Mouse (Mus musculus) lung, postnatal 10 days (tissue): Measurements from ENCODE around the gene Esyt1.
"Not testable (repeated sequence)": the region's sequence is repeated elsewhere in the genome, so short reads cannot be mapped to it uniquely, and the experiment has no call there.

ENCODE experiments used
- DNase-seq: peaks from one replicate; pipeline ENCODE4 v3.0.0; 2021

Gene Esyt1

DNA sequence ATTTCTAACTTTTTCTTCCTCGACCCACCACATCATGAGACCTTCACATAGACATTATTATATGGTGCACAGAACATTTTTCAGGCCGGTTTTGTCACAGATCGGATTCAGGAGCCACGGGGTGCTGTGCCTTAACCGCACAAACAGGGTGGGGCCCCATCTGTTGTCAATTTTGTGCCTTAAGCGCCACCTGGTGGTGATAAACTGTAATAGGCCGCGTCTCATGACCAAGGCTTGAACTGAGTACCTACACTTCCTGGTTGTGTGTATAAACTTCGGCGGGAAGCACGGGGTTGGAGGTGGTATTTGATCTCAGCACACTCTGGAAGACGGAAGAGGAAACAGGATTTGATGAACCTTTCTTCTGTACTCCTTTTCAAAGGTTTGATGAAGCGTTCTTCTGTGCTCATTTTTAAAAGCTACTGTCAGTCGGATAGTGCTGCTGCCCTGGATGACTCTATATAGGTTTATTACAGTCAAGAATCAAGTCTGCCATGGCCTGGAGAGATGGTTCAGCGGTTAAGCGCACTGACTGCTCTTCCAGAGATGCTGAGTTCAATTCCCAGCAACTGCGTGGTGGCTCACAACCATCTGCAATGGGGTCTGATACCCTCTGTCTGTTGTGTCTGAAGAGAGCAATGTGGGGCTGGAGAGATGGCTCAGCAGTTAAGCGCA lies 10.7 kb upstream of the Esyt1 start:
- peak; percentile 95 for DNase-seq

DNA sequence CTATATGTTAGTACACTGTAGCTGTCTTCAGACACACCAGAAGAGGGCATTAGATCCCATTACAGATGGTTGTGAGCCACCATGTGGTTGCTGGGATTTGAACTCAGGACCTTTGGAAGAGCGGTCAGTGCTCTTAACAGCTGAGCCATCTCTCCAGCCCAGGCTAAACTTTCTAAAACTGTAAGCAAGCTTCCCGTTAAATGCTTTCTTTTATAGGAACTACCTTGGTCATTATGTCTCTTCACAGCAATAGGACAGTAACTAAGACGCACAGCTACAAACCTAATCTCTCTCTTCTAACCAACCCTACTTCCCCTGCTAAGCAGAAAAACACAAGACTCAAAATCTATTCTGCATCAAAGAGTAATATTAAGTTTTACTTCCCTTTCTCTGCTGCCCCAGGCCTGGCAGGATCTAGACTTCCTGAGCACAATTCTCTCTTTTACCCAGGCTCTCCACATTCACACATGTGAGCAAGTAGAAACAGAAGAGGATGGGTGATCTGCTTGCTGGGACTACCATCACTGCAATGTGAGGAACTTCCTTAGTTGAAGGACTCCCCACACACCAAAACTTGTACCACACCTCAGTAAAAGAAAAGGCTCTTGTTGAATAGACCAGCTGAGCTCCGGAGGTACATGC lies 10.1 kb upstream of the Esyt1 start:
- DNase-seq = peak; percentile 14

DNA sequence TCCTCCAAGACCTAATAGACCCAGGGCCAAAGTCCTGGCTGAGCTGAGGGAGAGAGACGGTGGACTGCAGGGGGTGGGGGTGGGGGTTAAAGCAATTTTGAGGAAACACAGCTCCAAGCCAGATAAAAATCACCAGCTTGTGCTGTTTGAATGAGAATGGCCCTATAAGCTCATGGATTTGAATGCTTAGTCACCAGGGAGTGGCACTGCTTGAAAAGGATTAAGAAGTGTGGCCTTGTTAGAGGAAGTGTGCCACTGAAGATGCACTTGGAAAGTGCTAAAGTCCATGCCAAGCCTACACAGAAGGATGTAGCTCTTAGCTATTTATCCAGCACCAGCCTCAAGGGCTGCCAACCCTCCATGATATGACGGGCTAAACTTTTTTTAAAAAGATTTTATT lies 9.5 kb upstream of the Esyt1 start:
- no peak for DNase-seq

DNA sequence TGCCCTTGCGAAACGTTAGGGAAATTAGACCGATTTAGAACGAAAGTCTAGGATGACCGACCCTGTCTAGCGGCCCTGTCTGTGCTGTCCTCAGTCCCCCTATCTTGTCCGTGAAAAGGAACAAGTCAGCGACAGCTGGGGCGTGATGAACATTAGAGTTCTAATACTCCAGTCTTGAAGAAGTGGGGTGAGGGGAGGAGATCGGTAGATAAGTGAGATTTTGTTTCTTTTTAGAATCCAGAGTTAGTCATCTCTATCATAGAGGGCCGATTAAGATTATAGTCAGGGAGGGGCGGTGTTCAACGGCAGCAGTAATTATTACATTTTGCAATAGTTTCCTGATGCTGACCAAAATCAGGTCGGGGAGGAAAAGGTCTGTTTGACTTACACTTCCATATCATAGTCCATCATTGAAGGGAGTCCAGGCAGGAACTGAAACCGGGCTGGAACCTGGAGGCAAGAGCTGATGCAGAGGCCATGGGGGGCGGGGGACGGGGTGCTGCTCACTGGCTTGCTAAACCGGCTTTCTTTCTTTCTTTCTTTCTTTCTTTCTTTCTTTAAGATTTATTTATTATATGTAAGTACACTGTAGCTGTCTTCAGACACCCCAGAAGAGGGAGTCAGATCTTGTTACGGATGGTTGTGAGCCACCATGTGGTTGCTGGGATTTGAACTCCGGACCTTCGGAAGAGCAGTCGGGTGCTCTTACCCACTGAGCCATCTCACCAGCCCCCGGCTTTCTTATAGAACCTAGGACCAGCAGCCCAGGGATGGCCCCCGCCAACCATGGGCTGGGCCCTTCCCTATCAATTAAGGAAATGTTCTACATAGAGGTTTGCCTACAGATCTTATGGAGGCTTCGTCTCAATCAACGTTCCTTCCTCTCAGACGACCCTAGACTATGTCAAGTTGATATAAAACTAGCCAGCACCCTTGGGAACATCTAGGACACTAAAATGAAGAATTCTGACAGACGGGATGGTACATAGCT lies 990 bp upstream of the Esyt1 start:
- no peak for DNase-seq

DNA sequence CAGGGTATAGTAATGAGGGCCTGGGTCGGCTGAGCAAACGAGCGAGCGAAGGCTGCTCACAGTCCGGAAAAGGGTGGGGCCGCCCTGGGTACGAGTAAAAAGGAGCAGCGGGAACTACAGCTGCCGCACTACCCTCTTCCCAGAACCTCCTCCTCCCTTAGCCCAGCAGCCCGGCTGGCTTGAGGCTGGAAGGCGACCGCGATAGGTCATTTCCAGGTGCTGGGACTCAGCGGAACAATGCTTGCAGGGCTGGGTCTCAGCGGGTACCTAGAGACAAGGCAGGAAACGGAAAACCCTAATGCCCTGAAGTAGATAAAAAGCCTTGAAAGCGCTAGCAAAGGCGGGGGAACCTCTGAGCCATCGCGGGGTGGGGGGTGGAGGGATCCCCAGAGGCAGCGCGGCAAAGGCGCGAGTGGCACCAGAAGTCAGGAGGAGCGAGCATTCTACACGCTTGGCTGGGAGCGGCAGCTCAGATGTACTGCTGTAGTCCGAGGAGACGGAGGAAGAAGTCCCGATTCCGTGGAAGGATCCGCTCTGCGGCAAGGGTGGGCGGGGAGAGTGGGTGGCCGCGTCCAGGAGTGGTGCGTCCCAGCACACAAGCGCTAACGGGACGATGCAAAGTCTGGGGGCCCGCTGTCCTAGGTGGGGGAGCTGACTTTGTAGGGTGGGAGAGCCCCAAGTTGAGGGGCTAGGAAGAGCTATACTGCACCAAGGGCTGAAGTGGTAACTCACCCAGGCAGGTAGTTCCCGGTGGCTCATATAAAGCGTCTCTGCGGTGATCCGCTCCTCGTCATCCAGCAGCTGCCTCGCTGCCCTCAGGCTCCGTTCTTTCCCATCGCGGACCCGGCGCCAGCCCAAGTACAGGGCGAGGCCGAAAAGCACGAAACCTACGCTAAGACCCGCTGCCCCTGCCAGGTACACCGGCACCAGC lies 674 bp downstream of the Esyt1 start:
- peak; percentile 80 for DNase-seq

DNA sequence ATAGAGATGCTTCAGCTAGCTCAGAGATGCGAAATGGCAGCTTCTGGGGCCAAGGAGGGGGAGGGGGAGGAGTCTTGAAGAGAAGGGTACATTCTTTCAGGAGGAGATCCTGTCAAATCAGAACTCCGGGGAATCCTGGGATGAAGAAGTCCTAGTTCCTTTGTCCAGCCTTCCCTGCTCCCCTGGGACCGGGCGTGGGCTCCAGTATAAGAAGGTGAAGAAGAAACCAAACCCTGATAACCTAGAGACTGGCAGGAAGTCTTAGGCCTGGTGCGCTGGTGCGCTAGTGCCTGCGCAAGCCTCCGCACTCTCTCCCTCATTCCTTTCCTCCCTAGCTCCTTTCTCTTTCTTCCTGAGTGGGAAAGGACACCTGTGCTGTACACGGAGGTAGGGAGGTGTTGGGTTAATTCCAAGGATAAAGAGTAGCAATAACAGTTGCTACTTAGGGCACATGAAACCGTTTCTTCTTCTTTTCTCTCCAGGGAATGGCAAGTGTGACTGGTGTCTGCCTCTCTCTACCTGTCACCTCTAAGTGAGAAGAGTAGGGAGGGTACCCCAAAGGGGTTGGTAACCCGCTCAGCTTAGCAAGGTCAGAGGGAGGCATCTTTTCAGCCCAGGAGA lies 1.4 kb downstream of the Esyt1 start:
- DNase-seq = peak; percentile 39

DNA sequence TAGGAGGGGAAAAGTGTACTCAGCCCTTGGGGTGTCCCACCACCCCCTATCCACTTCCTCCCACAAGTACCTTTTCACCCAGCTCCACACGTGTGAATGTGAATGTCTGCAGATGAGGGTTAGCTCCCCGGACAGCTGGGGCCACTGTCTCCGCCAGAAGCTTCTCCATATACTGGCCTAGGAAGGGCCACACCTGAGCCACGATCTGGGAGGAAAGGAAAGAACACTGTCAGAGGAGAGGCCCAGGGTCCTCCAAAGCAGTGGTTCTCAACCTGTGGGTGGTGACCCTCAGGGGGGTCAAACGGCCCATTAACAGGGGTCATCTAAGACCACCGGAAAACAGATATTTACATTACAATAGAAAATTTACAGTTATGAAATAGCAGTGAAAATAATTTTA lies 3.3 kb downstream of the Esyt1 start:
- DNase-seq = no peak

DNA sequence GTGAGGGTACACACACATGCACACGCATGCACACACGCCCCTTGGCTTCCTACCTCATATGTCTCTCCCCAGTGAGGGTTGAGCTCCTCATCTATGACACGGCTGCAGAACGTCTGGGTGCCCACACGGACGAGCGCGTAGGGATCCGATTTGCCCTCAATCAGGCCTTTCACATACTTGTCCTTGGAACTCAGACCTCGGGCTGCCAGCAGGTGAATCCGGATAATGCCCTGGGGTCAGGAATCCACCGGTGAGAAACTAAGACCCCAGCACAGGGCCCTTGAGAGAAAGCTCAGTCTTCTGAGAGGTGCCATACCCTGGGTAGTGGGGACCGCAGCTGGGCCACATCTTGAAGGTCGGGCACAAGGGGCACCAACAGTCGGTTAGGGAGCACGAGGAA lies 5.1 kb downstream of the Esyt1 start:
- no peak for DNase-seq

DNA sequence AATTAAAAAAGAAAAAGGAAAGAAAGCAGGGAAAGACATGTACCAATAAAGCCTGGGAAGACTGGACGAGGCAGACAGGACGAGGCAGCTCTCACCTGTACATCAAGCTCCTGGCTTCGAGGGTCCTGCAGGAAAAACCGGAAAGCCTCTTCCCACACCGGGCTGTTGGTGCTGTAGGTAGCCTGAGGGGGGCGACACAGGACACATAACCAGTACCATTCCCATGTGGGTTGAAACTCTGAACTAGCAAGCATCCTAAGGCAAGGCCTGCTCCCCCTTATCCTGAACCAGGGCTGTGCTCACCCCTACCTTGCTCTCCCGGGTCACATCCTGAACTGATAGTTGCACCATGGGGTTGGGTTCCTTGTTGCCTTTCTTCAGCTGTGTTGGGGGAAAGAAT lies 6.8 kb downstream of the Esyt1 start:
- peak; percentile 76 for DNase-seq

DNA sequence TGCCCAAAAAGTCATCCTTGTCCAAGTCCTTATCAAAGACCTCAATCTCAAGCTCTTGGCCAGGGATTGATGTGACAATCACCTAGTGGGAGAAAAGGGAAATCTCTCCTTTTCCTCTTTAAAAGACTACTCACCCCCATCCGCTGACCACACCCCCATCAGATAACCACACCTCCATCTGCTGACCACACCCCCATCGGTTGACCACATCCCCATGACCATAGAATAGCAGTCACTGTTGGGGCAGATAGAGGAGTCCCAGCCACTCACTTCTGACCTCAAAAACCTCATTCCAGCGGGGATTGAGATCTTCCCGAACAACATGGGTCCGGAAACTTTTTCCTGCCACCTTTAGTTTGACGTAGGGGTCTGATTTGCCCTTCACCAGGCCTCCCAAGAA lies 9.0 kb downstream of the Esyt1 start:
- DNase-seq = peak; percentile 54

DNA sequence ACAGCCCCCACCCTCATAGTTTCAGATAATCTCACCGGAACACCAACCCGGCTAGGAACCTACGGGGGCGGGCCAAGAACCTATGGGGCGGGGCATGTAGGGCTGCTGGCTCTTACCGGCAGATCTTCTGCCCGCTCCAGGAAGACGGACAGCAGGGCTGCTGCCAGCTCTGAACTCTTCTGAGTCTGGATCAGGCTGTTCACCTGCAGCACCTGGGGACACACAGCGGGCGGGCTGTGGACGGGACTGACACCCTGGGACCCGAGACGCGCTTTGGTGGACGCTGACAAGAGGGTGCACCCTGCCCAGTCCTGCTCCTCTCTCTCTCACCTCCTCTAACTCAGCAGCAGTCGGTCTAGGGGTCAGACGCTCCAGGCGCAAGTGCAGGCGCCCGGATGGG lies 9.6 kb downstream of the Esyt1 start:
- DNase-seq = no peak

DNA sequence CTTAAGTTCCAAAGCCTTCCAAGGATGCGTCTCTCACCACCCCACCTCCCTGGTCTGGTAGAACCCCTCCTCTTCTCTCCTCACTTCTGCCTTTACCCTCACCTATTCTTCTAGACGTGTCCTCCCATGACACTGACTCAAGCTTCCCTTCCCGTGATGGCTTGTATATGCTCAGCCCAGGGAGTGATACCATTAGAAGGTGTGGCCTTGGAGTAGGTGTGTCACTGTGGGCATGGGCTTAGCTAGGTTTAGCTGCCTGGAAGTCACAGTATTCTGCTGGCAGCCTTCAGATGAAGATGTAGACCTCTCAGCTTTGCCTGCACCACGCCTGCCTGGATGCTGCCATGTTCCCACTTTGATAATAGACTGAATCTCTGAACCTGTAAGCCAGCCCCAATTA lies 10.6 kb downstream of the Esyt1 start:
- DNase-seq = no peak

DNA sequence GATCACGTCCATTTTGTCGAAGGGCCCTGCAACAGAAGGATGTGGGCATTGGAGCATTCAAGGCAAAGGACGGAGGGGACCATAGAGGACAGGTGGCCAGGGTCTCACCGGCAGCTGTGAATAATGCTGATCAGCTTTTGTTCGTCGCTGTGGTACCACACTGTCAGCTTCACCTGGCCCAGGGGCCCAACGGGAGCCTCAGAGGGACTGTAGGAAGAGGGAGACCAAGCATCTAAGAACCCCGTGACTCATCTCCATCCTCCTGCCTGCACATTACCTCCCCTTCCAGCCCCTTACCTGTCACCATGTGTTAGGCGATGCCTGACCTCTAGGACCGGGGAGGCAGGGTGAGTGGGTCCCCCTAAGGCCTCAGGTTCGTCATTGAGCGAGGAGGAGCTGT lies 13.9 kb downstream of the Esyt1 start:
- no peak for DNase-seq

DNA sequence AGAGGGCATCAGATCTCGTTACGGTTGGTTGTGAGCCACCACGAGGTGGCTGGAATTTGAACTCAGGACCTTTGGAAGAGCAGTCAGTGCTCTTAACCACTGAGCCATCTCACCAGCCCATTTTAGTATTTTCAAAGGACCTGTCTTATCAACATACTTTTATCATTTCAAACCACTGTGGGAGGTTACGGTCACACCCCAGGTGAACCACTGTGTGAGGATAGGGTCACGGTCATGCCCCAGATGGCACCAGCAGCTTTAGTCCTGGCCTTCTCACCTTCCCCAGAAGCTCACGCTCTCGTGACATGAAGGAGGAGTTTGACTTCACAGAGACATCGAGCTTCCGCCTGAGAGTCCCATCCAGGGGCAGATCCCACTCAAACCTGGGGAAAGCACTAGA lies 14.5 kb downstream of the Esyt1 start:
- DNase-seq = no peak

DNA sequence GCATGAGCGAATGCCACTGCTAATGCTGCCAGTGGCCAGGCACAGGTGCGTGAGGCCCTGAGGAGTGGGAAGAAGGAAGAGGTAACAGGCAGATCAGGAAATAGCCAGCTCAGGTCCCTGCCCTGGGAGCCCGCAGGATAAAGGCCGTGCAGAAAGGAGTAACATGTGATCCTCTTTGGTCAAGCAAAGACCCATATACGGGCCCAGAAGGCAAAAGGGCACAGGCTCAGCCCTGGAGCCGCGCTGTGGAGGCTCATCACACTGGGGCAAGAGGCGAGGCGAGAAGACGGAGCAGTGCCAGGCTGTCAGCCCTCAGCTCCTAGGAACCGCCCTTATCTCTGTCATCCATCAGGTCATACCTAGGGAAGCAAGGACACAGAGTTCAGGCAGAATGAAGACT lies 15.4 kb downstream of the Esyt1 start:
- no peak for DNase-seq

DNA sequence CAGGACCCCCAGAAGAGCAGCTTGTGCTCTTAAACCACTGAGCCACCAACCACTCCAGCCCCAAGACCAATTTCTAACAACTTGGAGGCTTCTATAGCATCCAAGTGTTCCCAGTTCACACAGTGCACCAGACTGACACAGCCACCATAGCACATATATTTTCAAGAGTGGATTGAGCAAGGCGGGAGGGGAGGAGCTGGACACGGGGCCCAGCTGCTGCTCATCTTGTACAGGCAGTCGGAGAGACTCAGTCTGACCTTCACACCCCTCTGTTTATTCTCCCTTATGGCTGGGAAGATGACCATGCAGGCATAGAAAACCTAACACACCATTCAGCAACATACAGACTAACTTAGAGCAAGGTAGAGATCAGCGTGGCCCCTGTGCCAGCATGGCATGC lies 15.8 kb downstream of the Esyt1 start:
- DNase-seq = peak; percentile 57

DNA sequence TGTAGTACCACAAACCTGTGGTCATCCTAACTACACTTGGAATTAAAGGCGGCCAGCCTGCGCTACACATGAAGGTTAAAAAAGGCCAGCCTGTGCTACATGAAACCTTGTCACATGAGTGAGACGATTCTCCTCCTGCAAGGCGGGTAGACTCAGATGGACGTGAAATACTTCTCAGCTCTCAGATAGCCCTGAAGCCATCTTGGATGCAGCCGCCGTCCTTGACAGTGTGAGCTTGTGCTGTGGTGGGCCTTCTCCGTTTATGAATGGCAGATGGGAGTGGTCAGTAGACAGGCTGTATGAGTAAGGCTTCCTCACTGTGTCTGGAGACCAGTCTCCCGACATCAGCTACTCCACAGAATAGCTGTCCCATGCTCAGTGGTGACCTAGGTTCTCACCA lies 16.5 kb downstream of the Esyt1 start:
- DNase-seq = no peak

DNA sequence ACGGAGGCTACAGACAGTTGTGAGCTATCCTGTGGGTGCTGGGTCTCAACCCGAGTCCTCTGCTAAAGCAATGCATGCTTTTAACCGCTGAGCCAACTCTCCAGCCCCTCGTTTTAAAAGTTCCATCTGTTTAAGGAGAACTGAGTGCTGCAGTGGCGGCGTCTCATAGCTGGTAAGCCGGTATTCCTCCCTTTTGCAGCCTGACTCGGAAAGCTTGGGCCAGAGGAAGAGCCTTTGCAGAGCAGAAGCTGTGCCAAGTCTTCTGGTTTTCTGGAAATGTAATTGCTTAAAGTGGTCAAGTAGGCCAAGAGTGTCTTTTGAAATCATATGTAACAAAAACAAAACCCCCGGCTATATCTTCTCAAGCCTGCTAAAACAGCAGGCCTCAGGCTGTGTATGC lies 17.4 kb downstream of the Esyt1 start:
- peak; percentile 45 for DNase-seq

DNA sequence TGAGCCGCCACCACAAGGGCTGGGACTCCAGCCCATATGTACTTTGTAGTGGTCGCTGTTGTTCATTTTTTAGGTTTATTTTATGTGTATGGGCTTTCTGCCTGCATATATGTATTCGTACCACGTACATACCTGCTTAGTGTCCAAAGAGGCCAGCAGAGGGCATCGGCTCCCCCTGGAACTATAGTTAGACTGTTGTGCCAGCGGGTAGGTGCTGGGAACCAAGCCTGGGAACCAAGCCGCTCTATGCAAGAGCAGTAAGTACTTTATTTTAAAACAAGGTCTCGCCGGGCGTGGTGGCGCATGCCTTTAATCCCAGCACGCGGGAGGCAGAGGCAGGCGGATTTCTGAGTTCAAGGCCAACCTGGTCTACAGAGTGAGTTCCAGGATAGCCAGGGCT lies 19.7 kb downstream of the Esyt1 start:
- DNase-seq = no peak

DNA sequence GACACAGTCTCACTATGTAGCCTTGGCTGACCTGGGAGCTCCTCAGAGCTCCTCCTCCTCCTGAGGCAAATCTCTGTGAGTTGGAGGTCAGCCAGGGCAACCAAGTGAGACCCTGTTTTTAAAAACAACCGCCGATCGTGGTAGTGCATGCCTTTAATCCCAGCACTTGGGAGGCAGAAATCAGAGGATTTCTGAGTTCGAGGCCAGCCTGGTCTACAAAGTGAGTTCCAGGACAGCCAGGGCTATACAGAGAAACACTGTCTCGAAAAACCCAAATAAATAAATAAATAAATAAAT lies 20.4 kb downstream of the Esyt1 start:
- not testable (repeated sequence) for DNase-seq

DNA sequence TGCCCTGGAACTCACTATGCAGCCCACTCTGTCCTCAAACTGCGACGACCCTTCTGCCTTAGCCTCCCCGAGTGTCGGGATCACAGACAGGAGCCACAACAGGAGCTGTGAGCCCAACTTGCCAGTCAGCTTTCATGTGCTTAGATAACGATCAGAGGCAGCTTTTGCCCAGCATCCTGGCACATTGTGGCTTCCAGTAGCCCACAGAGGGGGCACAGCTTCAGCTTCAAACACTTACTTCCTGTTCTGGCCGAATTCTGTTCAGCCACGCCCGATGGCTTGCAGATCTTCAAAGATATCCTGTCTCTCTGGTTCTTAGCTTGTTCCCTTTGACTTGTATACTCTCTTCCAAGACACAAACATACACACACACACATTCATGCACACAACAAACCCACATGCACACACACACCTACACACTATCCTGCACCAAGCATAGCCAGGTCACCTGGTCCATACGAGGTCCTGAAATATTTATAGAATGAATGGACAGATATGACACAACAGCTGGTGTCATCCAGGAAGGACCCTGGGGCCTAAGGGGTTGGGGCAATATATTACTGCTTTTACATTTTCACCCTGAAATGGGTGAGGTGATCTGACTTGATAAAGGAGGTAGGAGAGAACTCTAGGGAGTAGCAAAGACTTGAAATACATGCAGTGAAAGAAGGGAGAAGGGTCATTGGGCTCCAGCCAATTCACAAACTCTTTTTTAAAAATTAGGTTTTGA lies 20.9 kb downstream of the Esyt1 start:
- DNase-seq = peak; percentile 59

DNA sequence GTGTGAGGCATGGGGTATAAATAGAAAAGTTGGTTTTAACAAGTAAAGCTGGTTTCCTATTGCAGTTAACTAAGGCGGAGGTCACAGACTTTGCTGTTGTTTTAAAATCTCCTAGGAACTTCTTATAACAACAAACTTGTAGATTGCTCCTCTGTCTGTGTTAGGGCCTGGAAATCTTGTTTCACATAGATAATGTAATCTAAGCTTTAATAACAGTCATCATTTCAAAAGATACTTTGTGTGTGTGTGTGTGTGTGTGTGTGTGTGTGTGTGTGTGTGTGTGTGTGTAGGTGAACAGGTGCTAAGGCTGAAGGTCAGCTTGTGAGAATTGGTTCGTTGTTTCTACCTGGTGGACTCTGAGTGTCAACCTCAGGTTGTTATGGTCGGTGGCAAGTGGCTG lies 21.7 kb downstream of the Esyt1 start:
- DNase-seq = no peak
